ENCODE assay signal across 22 mouse cellular contexts in the genomic region with DNA sequence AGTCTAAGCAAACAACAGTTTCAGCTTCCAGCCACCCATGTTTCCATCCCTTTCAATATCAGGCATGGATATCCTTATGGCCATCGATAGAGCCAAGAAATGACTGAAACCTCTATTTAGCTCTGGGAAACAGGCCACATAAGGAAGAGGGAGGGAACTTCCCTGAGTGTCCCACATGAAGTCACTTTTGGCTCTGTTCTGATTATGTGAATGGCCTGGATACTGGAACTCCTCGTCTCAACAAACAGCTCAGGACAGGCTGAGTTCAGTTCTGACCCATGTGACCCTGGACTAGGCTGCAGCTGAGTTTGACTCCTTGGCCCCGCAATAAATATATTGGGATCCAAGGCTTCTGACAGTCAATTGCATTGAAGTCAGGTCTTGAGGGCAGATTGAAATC.
DNase-seq lines count a peak whose midpoint lies in the region; ATAC-seq and TF ChIP-seq lines count a peak whose summit lies in the region.
"Had no signal": no experiment of that assay in that cellular context is flagged by ENCODE, and none has a peak within 500 bp of the region (broad histone marks: within the 10 kb centered on the region; RNA-seq: fewer than 3 reads in every experiment).

No protein-coding gene starts in this region.

- no peak for TF ChIP-seq CTCF in lung, adult 2 months (IDR thresholded peaks at IDR 0.05; ENCODE audit: insufficient read depth, low read length)

- no peak overlapping the region for H3K9ac ChIP-seq in hindbrain, embryonic 14.5 days
- H3K9ac ChIP-seq: embryonic facial prominence, embryonic 15.5 days; liver, embryonic 13.5 days; neural tube, embryonic 15.5 days; stomach, embryonic 15.5 days had no signal

- no peak for TF ChIP-seq POLR2A in lung, adult 2 months (IDR thresholded peaks at IDR 0.05; ENCODE audit: borderline replicate concordance, extremely low read depth, low read depth, low read length)

- no peaks in the 10 kb centered on the region; the same call in 1 of the 2 replicates for H3K4me1 ChIP-seq in lung, adult 2 months (ENCODE audit: control insufficient read depth, insufficient read depth, low read length)
- H3K4me1 ChIP-seq in hindbrain, embryonic 14.5 days (replicated peaks; ENCODE audit: control insufficient read depth, insufficient read depth, low read length): no peaks in the 10 kb centered on the region
- H3K4me1 ChIP-seq: embryonic facial prominence, embryonic 15.5 days; liver, embryonic 13.5 days; neural tube, embryonic 15.5 days; stomach, embryonic 15.5 days had no signal

- no peak overlapping the region for H3K4me2 ChIP-seq in hindbrain, embryonic 14.5 days (replicated peaks)
- H3K4me2 ChIP-seq: embryonic facial prominence, embryonic 15.5 days; liver, embryonic 13.5 days; neural tube, embryonic 15.5 days; stomach, embryonic 15.5 days had no signal

- peak; percentile 33 for DNase-seq in gastrocnemius, postnatal 25 days
- no peak for DNase-seq in gastrocnemius, postnatal 4 days (ENCODE audit: low spot score in 2 of 2)
- DNase-seq in lung, postnatal 10 days: peak; percentile 43
- no peak for DNase-seq in lung, adult 2 months
- peak; percentile 48 to 60 for DNase-seq in heart, postnatal 10 days
- DNase-seq in skeletal muscle tissue, adult 2 months (ENCODE audit: low read depth, low spot score): peak; percentile 73
- no peak for DNase-seq in hindbrain, embryonic 14.5 days (ENCODE audit: low spot score)
- DNase-seq: adrenal gland, postnatal 25 days; cerebellum, adult 11 months; kidney, postnatal 14 days; liver, embryonic 13.5 days; right cerebral cortex, postnatal 14 days; thymus, adult 2 months had no signal

- H3K36me3 ChIP-seq in hindbrain, embryonic 14.5 days (replicated peaks; ENCODE audit: control insufficient read depth, insufficient read depth): no peaks in the 10 kb centered on the region
- H3K36me3 ChIP-seq: embryonic facial prominence, embryonic 15.5 days; liver, embryonic 13.5 days; neural tube, embryonic 15.5 days; stomach, embryonic 15.5 days had no signal

- no peak overlapping the region for H3K4me3 ChIP-seq in lung, adult 2 months (replicated peaks; ENCODE audit: extremely low read depth, low read depth, low read length)
- no peak overlapping the region for H3K4me3 ChIP-seq in hindbrain, embryonic 14.5 days (replicated peaks; ENCODE audit: low read length)
- H3K4me3 ChIP-seq: embryonic facial prominence, embryonic 15.5 days; layer of hippocampus, adult 2 months; liver, embryonic 13.5 days; neural tube, embryonic 15.5 days; stomach, embryonic 15.5 days had no signal

- intact Hi-C loops in heart, postnatal 10 days (cut with DNase I): no loop called here

- no peaks in the 10 kb centered on the region for H3K9me3 ChIP-seq in hindbrain, embryonic 14.5 days (ENCODE audit: control insufficient read depth, low read length)
- H3K9me3 ChIP-seq: embryonic facial prominence, embryonic 15.5 days; liver, embryonic 13.5 days; neural tube, embryonic 15.5 days; stomach, embryonic 15.5 days had no signal

- ATAC-seq in hindbrain, embryonic 14.5 days (ENCODE audit: low FRiP score): no peak
- ATAC-seq: forebrain, embryonic 16.5 days; hindbrain, embryonic 16.5 days; intestine, postnatal 0 days; midbrain, embryonic 16.5 days had no signal

- no peak overlapping the region for H3K27ac ChIP-seq in hindbrain, embryonic 14.5 days
- H3K27ac ChIP-seq: embryonic facial prominence, embryonic 15.5 days; layer of hippocampus, adult 2 months; liver, embryonic 13.5 days; neural tube, embryonic 15.5 days; stomach, embryonic 15.5 days had no signal

- no peaks in the 10 kb centered on the region for H3K27me3 ChIP-seq in hindbrain, embryonic 14.5 days (ENCODE audit: control insufficient read depth, insufficient read depth, low read length)
- H3K27me3 ChIP-seq: CH12.LX; embryonic facial prominence, embryonic 15.5 days; liver, embryonic 13.5 days; neural tube, embryonic 15.5 days; stomach, embryonic 15.5 days had no signal

- 56% methylated on average over 3 of the region's 3 CpGs for WGBS in lung, adult 2 months
- WGBS in hindbrain, embryonic 14.5 days: 95% methylated on average over 3 of the region's 3 CpGs

Comparison
In these comparisons a context has a peak if more than half of its experiments do, and no peak if none do; other contexts are left out.
1. DNase-seq: peak in gastrocnemius, postnatal 25 days (single experiment), lung, postnatal 10 days (single experiment), heart, postnatal 10 days (2 of 2) and skeletal muscle tissue, adult 2 months (single experiment); none in gastrocnemius, postnatal 4 days (0 of 2), lung, adult 2 months (single experiment) and hindbrain, embryonic 14.5 days (single experiment).